Mouse (Mus musculus): ENCODE measurements around the gene Dcbld1.
A peak's percentile ranks its signal among the peaks of the same experiment; 100 is the strongest.
"Not testable (repeated sequence)": the region's sequence is repeated elsewhere in the genome, so short reads cannot be mapped to it uniquely, and the experiment has no call there.

The Dcbld1 gene

DNA sequence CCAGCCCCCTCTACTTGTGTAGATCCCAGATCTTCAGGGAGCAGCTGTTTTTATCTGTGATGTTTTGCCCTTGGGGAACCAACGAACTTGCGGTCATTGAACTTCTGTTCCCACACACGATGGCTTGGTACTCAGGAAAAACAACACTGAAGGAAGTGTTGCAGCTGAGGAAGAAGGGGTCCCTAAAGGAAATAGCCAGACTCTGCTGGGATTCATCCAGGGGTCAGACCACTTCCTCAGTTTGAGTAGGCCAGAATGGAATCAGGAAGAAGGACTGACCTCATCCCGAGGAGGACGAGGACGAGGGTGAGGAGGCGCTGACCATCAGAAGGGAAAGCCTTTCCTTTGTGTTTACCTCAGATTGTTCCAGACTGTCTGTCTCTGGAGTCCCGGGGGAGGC is 75.8 kb downstream of the Dcbld1 start:
- DNase-seq, result no peak

DNA sequence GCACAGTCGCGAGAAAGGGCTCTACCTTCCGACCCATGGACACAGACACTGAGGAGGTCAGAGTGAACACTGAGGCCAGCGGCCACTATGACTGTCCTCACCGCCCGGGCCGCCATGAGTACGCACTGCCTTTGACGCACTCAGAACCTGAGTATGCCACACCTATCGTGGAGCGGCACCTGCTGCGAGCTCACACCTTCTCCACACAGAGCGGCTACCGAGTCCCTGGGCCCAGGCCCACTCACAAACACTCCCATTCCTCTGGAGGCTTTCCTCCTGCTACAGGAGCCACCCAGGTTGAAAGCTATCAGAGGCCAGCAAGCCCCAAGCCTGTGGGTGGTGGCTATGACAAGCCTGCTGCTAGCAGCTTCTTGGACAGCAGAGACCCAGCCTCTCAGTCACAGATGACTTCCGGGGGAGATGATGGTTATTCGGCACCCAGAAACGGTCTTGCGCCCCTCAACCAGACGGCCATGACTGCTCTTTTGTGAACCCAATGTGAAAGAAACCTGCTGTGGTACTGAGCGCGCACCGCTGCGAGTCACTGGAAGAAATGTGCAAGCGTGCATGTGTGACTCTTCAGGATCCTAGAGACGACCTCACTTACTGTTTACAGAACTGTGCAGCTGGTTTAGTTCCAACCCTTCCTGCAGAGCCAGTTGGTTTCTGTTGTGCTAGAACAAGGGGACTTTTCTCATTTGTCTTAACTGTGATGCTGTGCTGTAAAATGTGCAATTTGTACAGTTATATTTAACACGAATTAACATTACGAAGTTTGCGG is 86.3 kb downstream of the Dcbld1 start:
- DNase-seq, result no peak

DNA sequence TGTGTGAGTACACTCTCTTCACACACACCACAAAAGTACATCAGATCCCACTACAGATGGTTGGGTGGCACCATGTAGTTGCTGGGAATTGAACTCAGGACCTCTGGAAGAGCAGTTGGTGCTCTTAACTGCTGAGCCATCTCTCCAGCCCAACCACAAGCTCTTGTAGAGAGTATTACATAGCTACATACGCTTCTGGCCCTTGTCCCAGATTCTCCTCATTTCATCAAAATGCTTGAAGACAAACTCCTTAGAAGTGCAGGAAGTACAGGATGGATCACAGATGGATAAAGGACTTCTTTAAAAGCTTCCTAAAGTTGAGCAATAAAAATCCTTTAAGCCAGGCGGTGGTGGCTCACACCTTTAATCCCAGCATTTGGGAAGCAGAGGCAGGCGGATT is 88.5 kb downstream of the Dcbld1 start:
- DNase-seq, result no peak

DNA sequence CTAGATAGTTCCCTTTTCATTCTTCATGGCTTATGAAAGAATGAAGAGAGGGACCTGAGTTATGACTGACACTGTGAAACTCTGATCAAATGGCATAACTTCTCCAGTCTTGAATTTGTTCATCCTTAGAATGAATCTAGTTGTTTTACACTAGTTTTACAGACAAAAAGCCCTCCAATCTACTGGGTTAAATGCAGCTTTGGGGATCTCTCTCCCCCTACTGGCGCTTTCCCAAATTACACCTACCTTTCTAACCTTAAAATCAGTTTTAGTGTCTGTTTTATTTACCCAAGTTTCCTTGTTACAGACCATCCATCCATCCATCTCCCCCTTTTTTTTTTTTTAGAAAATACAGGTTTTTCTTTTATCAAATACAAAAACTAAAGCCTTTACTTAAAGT is 97.6 kb downstream of the Dcbld1 start:
- DNase-seq, result peak; percentile 20 to 52

DNA sequence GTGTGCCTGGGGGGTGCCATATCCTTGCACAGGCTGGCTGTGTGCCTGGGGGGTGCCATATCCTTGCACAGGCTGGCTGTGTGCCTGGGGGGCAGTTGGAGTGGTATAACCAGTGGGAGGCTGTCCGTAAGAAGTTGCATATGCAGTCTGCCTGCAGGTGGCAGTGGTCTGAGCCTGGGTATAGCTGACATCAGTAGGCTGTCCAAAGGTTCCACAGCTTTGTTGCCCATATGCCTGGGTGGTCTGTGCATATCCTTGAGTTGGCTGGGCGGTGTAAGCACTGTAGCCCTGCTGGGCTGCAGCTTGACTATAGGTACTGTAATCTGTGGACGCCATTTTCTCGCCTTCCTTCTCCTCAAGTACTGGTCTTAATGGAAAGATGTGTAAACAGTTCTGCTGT is 109.9 kb downstream of the Dcbld1 start:
- DNase-seq, result not testable (repeated sequence)

DNA sequence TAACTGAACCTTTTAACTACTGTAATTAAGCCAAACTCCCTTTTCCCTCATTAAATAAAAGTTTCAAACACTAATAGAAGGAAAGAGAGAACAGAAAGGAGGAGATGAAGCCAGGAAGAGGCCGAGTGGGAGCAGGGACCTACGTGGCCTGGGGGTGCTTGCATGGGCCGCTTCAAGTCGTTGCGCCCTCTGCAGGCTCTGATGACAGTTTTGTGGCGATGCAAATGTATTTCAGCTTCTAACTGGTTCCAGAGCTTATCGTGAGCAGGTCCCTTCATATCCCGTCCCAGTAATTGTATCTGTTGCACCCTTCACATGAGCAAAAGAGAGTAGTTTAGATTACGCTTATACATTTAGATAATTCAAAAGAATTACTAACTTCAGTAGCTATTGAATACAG is 119.8 kb downstream of the Dcbld1 start:
- DNase-seq, result no peak

DNA sequence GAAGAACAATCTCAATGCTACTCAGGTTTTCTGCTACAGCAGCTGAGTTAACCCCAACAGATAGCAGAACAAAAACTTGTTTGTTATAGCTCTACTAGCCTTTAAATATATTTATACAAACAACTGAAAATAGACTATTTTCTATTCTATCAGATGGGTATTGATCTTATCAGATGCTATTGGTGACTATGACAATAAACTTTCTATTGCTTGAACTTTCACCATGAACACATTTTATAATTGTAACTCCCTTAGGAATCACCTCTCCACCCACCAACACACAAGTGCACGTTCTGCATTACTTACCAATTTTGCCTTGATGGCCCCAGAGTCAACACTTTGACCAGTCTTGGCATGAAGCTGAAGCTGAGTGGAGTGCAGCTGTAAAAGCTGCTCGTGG is 125.0 kb downstream of the Dcbld1 start, which contains the start of gene Gm26741:
Gene Gm26741 (plus strand): TSS at position 301 of the 400 bp plus-strand sequence.
- no peak for DNase-seq

DNA sequence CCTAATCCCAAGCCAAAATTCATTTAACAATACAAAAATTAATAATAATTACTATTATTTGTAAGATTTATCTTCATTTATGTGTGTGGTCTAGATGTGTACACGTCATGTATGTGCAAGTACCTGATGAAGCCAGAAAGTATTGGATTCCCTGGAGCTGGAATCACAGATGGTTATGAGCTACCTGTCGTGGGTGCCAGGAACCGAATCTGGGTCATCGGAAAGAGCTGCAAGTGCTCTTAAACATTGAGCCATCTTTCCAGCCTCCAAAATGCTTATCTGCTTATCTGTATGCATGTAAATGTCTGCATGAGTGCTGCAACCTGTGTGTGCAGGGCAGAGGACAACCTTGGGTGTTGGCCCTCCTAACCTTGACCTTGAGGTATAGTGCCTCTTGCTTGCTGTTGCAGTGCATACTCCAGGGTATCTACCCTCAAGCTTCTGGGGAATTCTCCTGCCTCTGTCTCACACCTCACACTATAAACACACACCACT is 126.9 kb downstream of the Dcbld1 start:
- peak; percentile 58 to 66 for DNase-seq

DNA sequence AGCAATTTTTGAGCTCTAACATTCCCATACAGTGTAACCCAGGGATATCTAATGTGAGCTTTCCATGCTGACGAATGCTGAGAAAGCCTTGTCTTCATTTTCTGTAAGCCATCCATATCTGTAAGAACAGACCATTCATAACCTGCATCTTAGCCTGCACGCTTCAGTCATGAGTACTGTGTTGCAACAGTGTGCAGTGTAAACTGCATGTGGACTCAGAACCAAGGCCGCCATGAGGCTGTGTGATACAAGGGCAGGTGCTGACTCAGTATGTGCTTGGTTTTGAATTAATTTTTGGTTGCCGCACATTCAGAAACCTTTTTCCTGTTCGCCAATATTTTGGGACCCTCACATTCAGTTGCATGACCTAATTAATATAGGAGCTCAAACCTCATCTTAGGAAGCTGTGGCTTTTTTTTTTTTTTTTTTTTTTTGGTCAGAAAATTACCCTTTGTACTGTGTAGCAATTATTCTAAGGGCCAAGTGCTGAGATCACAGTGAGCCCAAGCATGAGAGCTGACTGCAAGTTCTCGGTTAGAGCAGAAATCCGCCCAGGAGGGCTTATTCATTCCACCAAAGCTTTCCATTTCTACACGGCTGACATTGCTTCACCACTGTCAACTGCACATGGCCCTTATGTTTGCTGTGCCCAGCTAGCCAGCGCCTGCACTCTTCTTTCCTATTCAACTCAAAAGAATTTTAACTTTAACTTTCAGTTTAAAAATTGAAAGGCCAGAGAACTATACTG is 127.6 kb downstream of the Dcbld1 start:
- peak in 1 of 2 experiments; percentile 15 for DNase-seq

DNA sequence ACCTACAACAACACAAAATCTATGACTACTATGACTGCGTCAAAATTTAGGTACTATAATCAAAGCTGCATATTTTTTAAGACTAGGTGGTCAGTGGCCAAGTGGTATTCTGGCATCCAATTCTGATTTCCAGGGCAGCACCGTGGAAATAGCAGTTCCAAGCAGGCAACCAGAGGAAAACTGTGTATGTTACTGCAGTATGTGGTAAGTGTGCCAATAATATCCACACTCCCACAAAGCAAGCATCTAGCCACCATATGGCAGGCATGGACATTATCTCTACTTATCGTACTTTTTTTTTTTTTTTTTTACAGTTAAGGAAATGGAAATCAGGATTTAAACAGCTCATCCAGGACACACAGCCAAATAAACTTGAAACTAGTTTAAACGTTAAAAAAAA is 135.0 kb downstream of the Dcbld1 start:
- DNase-seq, result peak; percentile 33 to 41

All from cerebellum, adult 18-20 months (tissue).